Mouse (Mus musculus): ENCODE measurements at regions not wholly inside any gene's neighbourhood (a gene's known extent, or its start where the extent isn't known, plus 50 kb on each side); places are given as distances from the start of the nearest gene placed in this dataset.
A peak's percentile ranks its signal among the peaks of the same experiment; 100 is the strongest.

GRCm38 (mm10) chr13:60513756-60514155 is 88.0 kb upstream of the Dapk1 start:
- DNase-seq (ENCODE audit: low spot score): no peak

GRCm38 (mm10) chr13:60514806-60515205 is 86.9 kb upstream of the Dapk1 start:
- DNase-seq (ENCODE audit: low spot score): no peak

GRCm38 (mm10) chr13:60518010-60518409 is 83.7 kb upstream of the Dapk1 start:
- DNase-seq (ENCODE audit: low spot score): no peak

GRCm38 (mm10) chr13:60519708-60520107 is 82.0 kb upstream of the Dapk1 start:
- DNase-seq (ENCODE audit: low spot score): no peak

GRCm38 (mm10) chr13:60522719-60523450 is 78.9 kb upstream of the Dapk1 start:
- DNase-seq (ENCODE audit: low spot score): peak; percentile 16

- DNase-seq (ENCODE audit: low spot score): no peak
These were observed 73.9 kb upstream of the Dapk1 start for GRCm38 (mm10) chr13:60527806-60528205.

- DNase-seq (ENCODE audit: low spot score): no peak
These were observed 72.9 kb upstream of the Dapk1 start for GRCm38 (mm10) chr13:60528819-60529218.

- no peak for DNase-seq (ENCODE audit: low spot score)
These were observed 72.2 kb upstream of the Dapk1 start for GRCm38 (mm10) chr13:60529381-60530069.

GRCm38 (mm10) chr13:60533871-60534427 is 67.8 kb upstream of the Dapk1 start:
- DNase-seq (ENCODE audit: low spot score): no peak

GRCm38 (mm10) chr13:60534501-60534900 is 67.2 kb upstream of the Dapk1 start:
- DNase-seq (ENCODE audit: low spot score): no peak

GRCm38 (mm10) chr13:60535045-60535444 is 66.7 kb upstream of the Dapk1 start:
- no peak for DNase-seq (ENCODE audit: low spot score)

GRCm38 (mm10) chr13:60536725-60537124 is 65.0 kb upstream of the Dapk1 start:
- DNase-seq (ENCODE audit: low spot score): no peak

GRCm38 (mm10) chr13:60538110-60538509 is 63.6 kb upstream of the Dapk1 start:
- no peak for DNase-seq (ENCODE audit: low spot score)

- DNase-seq (ENCODE audit: low spot score): no peak
These were observed 60.6 kb upstream of the Dapk1 start for GRCm38 (mm10) chr13:60541165-60541564.

GRCm38 (mm10) chr13:60544363-60544762 is 57.4 kb upstream of the Dapk1 start:
- DNase-seq (ENCODE audit: low spot score): no peak

GRCm38 (mm10) chr13:60545999-60546733 is 55.6 kb upstream of the Dapk1 start:
- DNase-seq (ENCODE audit: low spot score): no peak
